Mouse (Mus musculus) testis, adult 2 months (tissue): ENCODE measurements around the gene Ccnd1.

Source experiments
- CTCF ChIP-seq: fragments of 200-500 bp; IDR thresholded peaks from 2 replicates; pipeline ENCODE4 v1.5.1; 2012; ENCODE audit warnings: low read depth, mild to moderate bottlenecking, inconsistent platforms, low read length, moderate library complexity; ENCODE audit not compliant: control insufficient read depth, insufficient read depth, insufficient replicate concordance
- POLR2A ChIP-seq: fragments of 200-500 bp; IDR thresholded peaks from 2 replicates; pipeline ENCODE4 v1.6.1; 2012; ENCODE audit warnings: low read depth, mild to moderate bottlenecking, inconsistent platforms, low read length, moderate library complexity; ENCODE audit not compliant: control insufficient read depth

- TF ChIP-seq CTCF (no peak), POLR2A (no peak)
Measured at GRCm38 (mm10) chr7:144935563-144935962, 4.2 kb downstream of the Ccnd1 start.
